Mouse (Mus musculus): ENCODE results near the gene Tnik. TPM values are rescaled to one million over a fixed set of nuclear protein-coding genes. Genes with fewer than 3 reads are reported as not detected.

Tnik gene
- total and polyA plus RNA-seq, 2 experiments from 2014 or later: 61.7 to 105 TPM

GRCm38 (mm10) chr3:28564370-28565357 lies 301.6 kb downstream of the Tnik start:
- no peaks in the 10 kb centered on the region for H3K4me1 ChIP-seq (ENCODE audit: insufficient read depth, low read length)
- peak; percentile 57 for TF ChIP-seq CTCF (IDR thresholded peaks at IDR 0.05; ENCODE audit: low read depth)
- peak; percentile 9; the same call in 1 of the 2 replicates for ATAC-seq
- no peak for DNase-seq (ENCODE audit: low spot score)
- no peak overlapping the region for H3K4me3 ChIP-seq (ENCODE audit: low read length)
- peaks cover 17% of the 10 kb centered on the region; the same call in 1 of the 2 replicates for H3K36me3 ChIP-seq (ENCODE audit: insufficient read depth, low read length)
- no peaks in the 10 kb centered on the region for H3K27me3 ChIP-seq (ENCODE audit: insufficient read depth, low read length)
- 57% methylated on average over 12 of the region's 12 CpGs for WGBS
- H3K27ac ChIP-seq: no peak overlapping the region
- no peak overlapping the region for H3K4me2 ChIP-seq (ENCODE audit: low read depth, low read length)
- H3K9ac ChIP-seq (replicated peaks; ENCODE audit: low read length): no peak overlapping the region
- H3K9me3 ChIP-seq (ENCODE audit: low read length): no peaks in the 10 kb centered on the region

GRCm38 (mm10) chr3:28577301-28577700 lies 314.3 kb downstream of the Tnik start:
- Histone ChIP-seq H3K4me2 (ENCODE audit: low read depth, low read length) (no peak overlapping the region), H3K27me3 (ENCODE audit: insufficient read depth, low read length) (no peaks in the 10 kb centered on the region), H3K4me1 (ENCODE audit: insufficient read depth, low read length) (no peaks in the 10 kb centered on the region), H3K36me3 (ENCODE audit: insufficient read depth, low read length) (peaks cover 19% of the 10 kb centered on the region; the same call in 1 of the 2 replicates), H3K9ac (replicated peaks; ENCODE audit: low read length) (no peak overlapping the region), H3K27ac (no peak overlapping the region), H3K9me3 (ENCODE audit: low read length) (no peaks in the 10 kb centered on the region), H3K4me3 (ENCODE audit: low read length) (no peak overlapping the region)
- WGBS: 33% methylated on average over 15 of the region's 15 CpGs
- ATAC-seq: peak; percentile 60
- peak; percentile 80 for DNase-seq (ENCODE audit: low spot score)
- no peak for TF ChIP-seq CTCF (IDR thresholded peaks at IDR 0.05; ENCODE audit: low read depth)

GRCm38 (mm10) chr3:28578950-28579615 lies 316.1 kb downstream of the Tnik start:
- peaks cover 16% of the 10 kb centered on the region; the same call in 1 of the 2 replicates for H3K36me3 ChIP-seq (ENCODE audit: insufficient read depth, low read length)
- ATAC-seq: no peak
- H3K9me3 ChIP-seq (ENCODE audit: low read length): no peaks in the 10 kb centered on the region
- H3K27me3 ChIP-seq (ENCODE audit: insufficient read depth, low read length): no peaks in the 10 kb centered on the region
- H3K9ac ChIP-seq (replicated peaks; ENCODE audit: low read length): no peak overlapping the region
- H3K4me1 ChIP-seq (ENCODE audit: insufficient read depth, low read length): no peaks in the 10 kb centered on the region
- DNase-seq (ENCODE audit: low spot score): no peak
- H3K27ac ChIP-seq: no peak overlapping the region
- no peak overlapping the region for H3K4me2 ChIP-seq (ENCODE audit: low read depth, low read length)
- no peak for TF ChIP-seq CTCF (IDR thresholded peaks at IDR 0.05; ENCODE audit: low read depth)
- H3K4me3 ChIP-seq (ENCODE audit: low read length): no peak overlapping the region
- 85% methylated on average over 18 of the region's 18 CpGs for WGBS

DNA sequence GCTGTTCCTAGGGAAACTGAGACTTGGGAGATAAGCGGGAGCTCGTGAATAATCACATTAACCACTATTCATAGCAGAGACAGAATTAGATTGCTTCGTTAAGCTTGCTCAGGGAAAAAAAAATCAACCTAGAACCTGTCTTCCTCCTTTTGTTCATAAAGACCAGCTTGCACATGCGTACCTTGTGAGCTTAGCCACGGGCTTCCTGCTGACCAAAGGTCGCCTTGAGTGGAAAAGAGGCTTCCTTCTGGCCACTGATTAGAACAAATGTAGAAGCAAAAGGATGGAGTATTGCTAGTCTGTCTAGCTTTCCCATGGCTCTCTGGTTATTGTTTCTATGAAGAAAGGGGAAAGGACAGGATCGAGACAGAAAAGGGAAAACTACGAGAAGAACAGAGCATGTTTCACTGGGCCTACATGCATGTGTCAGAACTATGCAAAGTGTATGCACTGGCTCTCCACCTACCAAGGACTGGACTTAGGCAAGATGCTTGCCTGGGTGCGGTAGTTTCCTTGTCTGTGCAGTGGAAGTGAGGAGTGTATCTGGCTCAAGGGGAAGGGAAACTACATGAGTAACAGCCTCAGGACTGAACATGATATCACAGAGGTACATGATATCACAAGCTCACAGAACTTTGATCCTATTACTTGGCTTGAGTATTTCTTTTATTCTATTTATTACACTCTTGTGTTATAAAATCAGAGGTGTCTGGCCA lies 322.9 kb downstream of the Tnik start:
- Histone ChIP-seq H3K27ac (no peak overlapping the region), H3K36me3 (ENCODE audit: insufficient read depth, low read length) (peaks cover 29% of the 10 kb centered on the region; the same call in 1 of the 2 replicates), H3K4me2 (ENCODE audit: low read depth, low read length) (no peak overlapping the region), H3K9me3 (ENCODE audit: low read length) (no peaks in the 10 kb centered on the region), H3K9ac (replicated peaks; ENCODE audit: low read length) (no peak overlapping the region), H3K27me3 (ENCODE audit: insufficient read depth, low read length) (no peaks in the 10 kb centered on the region), H3K4me3 (ENCODE audit: low read length) (no peak overlapping the region), H3K4me1 (ENCODE audit: insufficient read depth, low read length) (no peaks in the 10 kb centered on the region)
- WGBS: 84% methylated on average over 9 of the region's 9 CpGs
- DNase-seq (ENCODE audit: low spot score) (no peak), ATAC-seq (no peak)
- TF ChIP-seq CTCF (IDR thresholded peaks at IDR 0.05; ENCODE audit: low read depth): no peak

DNA sequence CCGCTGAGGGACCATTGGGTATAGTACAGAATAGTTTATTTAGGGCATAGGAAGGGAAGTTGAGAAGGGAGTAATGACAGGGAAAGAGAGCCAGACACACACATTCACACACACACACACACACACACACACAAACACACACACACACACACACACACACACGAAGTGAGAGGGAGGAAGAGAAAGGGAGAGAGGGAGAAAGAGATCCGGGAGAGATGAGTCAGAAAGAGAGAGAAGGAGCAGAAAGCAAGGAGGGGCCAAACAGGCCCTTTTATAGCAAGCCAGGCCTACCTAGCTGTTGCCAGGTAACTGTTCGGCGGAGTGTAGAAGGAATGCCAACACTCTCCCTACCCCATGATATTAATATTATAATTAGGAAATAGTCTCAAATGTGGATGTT lies 324.8 kb downstream of the Tnik start:
- DNase-seq (ENCODE audit: low spot score) (no peak), ATAC-seq (no peak)
- Histone ChIP-seq H3K27me3 (ENCODE audit: insufficient read depth, low read length) (no peaks in the 10 kb centered on the region), H3K4me1 (ENCODE audit: insufficient read depth, low read length) (no peaks in the 10 kb centered on the region), H3K9ac (replicated peaks; ENCODE audit: low read length) (no peak overlapping the region), H3K27ac (no peak overlapping the region), H3K9me3 (ENCODE audit: low read length) (no peaks in the 10 kb centered on the region), H3K36me3 (ENCODE audit: insufficient read depth, low read length) (peaks cover 26% of the 10 kb centered on the region; the same call in 1 of the 2 replicates), H3K4me3 (ENCODE audit: low read length) (no peak overlapping the region), H3K4me2 (ENCODE audit: low read depth, low read length) (no peak overlapping the region)
- WGBS: 59% methylated on average over 5 of the region's 5 CpGs
- no peak for TF ChIP-seq CTCF (IDR thresholded peaks at IDR 0.05; ENCODE audit: low read depth)

DNA sequence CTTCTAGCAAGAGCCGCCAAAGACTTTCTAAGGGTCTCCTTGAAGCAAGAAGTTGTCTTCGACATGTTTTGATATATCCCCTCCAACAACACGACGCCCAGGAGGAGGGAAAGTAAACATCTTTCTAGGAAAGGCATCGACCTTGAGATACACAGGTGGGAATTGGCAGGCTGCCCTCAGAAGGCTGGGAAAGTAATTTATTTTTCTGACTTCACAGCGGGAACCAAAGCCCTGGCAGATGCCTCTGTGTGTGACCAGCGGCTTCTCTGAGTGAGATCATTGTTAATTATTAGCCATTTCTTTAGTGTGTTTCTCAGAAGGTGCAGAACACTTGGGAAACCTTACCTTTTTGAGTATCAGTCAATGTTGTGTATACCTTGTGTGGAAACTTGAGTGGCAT lies 328.3 kb downstream of the Tnik start:
- no peak overlapping the region for H3K4me2 ChIP-seq (ENCODE audit: low read depth, low read length)
- no peaks in the 10 kb centered on the region for H3K4me1 ChIP-seq (ENCODE audit: insufficient read depth, low read length)
- no peaks in the 10 kb centered on the region for H3K9me3 ChIP-seq (ENCODE audit: low read length)
- H3K9ac ChIP-seq (replicated peaks; ENCODE audit: low read length): no peak overlapping the region
- ATAC-seq (no peak), DNase-seq (ENCODE audit: low spot score) (peak; percentile 55)
- no peak for TF ChIP-seq CTCF (IDR thresholded peaks at IDR 0.05; ENCODE audit: low read depth)
- H3K36me3 ChIP-seq (ENCODE audit: insufficient read depth, low read length): peaks cover 15% of the 10 kb centered on the region; the same call in 1 of the 2 replicates
- no peak overlapping the region for H3K27ac ChIP-seq
- H3K4me3 ChIP-seq (ENCODE audit: low read length): no peak overlapping the region
- H3K27me3 ChIP-seq (ENCODE audit: insufficient read depth, low read length): no peaks in the 10 kb centered on the region
- WGBS: 54% methylated on average over 7 of the region's 7 CpGs
